Mouse (Mus musculus) hindbrain, embryonic 11.5 days (tissue): ENCODE data around the gene Ak5. TPM values are rescaled to one million over a fixed set of nuclear protein-coding genes. Genes with fewer than 3 reads are reported as not detected.

Experiments
- ATAC-seq: fragments of 200-750 bp; cut with Nextera tagmentation; 2 replicates; pipeline ENCODE4 v1.8.0; 2017; ENCODE audit warnings: mild to moderate bottlenecking, moderate TSS enrichment, moderate library complexity; ENCODE audit not compliant: low FRiP score
- DNase-seq: peaks from one replicate; pipeline ENCODE4 v3.0.0-alpha.2; 2015; ENCODE audit warnings: low spot score
- H3K27ac ChIP-seq: fragments of 300-500 bp; sonication (generic); 2 replicates; pipeline ENCODE4 v1.5.1; 2014; ENCODE audit warnings: mild to moderate bottlenecking, low read depth, low read length
- H3K27me3 ChIP-seq: fragments of 300-500 bp; sonication (generic); 2 replicates; pipeline ENCODE4 v1.6.1; 2014; ENCODE audit warnings: mild to moderate bottlenecking, low read length, moderate library complexity, mixed read lengths; ENCODE audit not compliant: control insufficient read depth, insufficient read depth
- H3K36me3 ChIP-seq: fragments of 300-500 bp; sonication (generic); 2 replicates; pipeline ENCODE4 v1.6.1; 2014; ENCODE audit warnings: mild to moderate bottlenecking, low read length, moderate library complexity, mixed read lengths; ENCODE audit not compliant: control insufficient read depth, insufficient read depth
- H3K4me1 ChIP-seq: fragments of 300-500 bp; sonication (generic); replicated peaks from 2 replicates; pipeline ENCODE4 v1.6.1; 2014; ENCODE audit warnings: low read length, mixed read lengths; ENCODE audit not compliant: control insufficient read depth, insufficient read depth
- H3K4me2 ChIP-seq: fragments of 300-500 bp; sonication (generic); replicated peaks from 2 replicates; pipeline ENCODE4 v1.6.1; 2014; ENCODE audit warnings: mild to moderate bottlenecking, low read depth, low read length
- H3K4me3 ChIP-seq: fragments of 300-500 bp; sonication (generic); 2 replicates; pipeline ENCODE4 v1.5.1; 2014; ENCODE audit warnings: low read depth, low read length
- H3K9ac ChIP-seq: fragments of 300-500 bp; sonication (generic); 2 replicates; pipeline ENCODE4 v1.6.1; 2014; ENCODE audit warnings: low read depth, low read length
- H3K9me3 ChIP-seq: fragments of 300-500 bp; sonication (generic); 2 replicates; pipeline ENCODE4 v1.6.1; 2016; ENCODE audit warnings: low read length; ENCODE audit not compliant: control insufficient read depth
- WGBS: fragments of 180-500 bp; shearing (Covaris S2); extraction: QIAGEN DNeasy Blood & Tissue Kit; methylation state at CpG from one replicate; pipeline ENCODE4 v1.1.7; 2014; 5-methylcytosine and 5-hydroxymethylcytosine counted together
- polyA plus RNA-seq: library from polyadenylated mRNA; unstranded; fragments of >200 nt; fragmentation: Nextera tagmentation; extraction: Ambion mirVana; gene quantifications from 2 replicates; pipeline ENCODE4 v1.2.1, GENCODE M21; 2014

Gene Ak5
- polyA plus RNA-seq, 1 experiment from 2014 or later: 0.51 TPM

- H3K9me3 ChIP-seq: no peaks in the 10 kb centered on the region
- peak overlapping the region; percentile 57 for H3K9ac ChIP-seq
- H3K27me3 ChIP-seq: peaks cover 17% of the 10 kb centered on the region
- peak overlapping the region; percentile 98 for H3K4me2 ChIP-seq
- peak overlapping the region; percentile 55 for H3K4me3 ChIP-seq
- ATAC-seq (peak; percentile 73), DNase-seq (peak; percentile 66)
- H3K36me3 ChIP-seq: no peaks in the 10 kb centered on the region
- under 1% methylated on average over 53 of the region's 82 CpGs for WGBS
- H3K4me1 ChIP-seq: no peaks in the 10 kb centered on the region
- H3K27ac ChIP-seq: no peak overlapping the region
These were observed 576 bp downstream of the Ak5 start for GRCm38 (mm10) chr3:152667356-152668211.

GRCm38 (mm10) chr3:152666991-152667355, 1.2 kb downstream of the Ak5 start:
- no peaks in the 10 kb centered on the region for H3K4me1 ChIP-seq
- DNase-seq (no peak), ATAC-seq (peak; percentile 47)
- under 1% methylated on average over 16 of the region's 16 CpGs for WGBS
- no peak overlapping the region for H3K27ac ChIP-seq
- peaks cover 17% of the 10 kb centered on the region for H3K27me3 ChIP-seq
- H3K9ac ChIP-seq: no peak overlapping the region
- no peaks in the 10 kb centered on the region for H3K36me3 ChIP-seq
- peak overlapping the region; percentile 55 for H3K4me3 ChIP-seq
- H3K9me3 ChIP-seq: no peaks in the 10 kb centered on the region
- peak overlapping the region; percentile 98 for H3K4me2 ChIP-seq

- Histone ChIP-seq H3K4me1 (no peaks in the 10 kb centered on the region), H3K27ac (no peak overlapping the region), H3K36me3 (no peaks in the 10 kb centered on the region), H3K4me3 (no peak overlapping the region), H3K4me2 (no peak overlapping the region), H3K9ac (no peak overlapping the region), H3K9me3 (no peaks in the 10 kb centered on the region), H3K27me3 (no peaks in the 10 kb centered on the region)
- 94% methylated on average over 2 of the region's 2 CpGs for WGBS
- DNase-seq (no peak), ATAC-seq (no peak)
These were observed 9.6 kb downstream of the Ak5 start for GRCm38 (mm10) chr3:152658592-152658991.

DNA sequence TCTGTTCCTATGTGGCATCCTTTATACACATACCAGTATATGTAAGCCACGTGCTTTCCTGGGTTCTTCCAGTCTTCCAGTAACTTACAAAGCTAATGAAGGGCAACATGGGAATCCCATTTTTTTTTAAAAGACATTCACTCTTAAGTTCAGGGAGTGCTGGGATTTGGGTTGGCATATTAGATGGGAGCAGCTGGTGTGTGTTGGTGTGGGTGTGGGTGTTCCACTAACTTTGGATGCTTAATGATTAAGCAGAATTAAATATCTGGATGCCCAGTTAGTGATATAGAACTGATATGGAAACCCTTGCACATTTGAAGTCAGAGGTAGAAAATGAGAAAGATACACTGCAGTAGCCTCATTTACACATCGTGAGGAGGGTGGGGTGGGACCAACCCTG, 16.2 kb downstream of the Ak5 start:
- H3K27ac ChIP-seq: no peak overlapping the region
- DNase-seq: no peak
- H3K4me2 ChIP-seq: no peak overlapping the region
- H3K36me3 ChIP-seq: no peaks in the 10 kb centered on the region
- no peaks in the 10 kb centered on the region for H3K27me3 ChIP-seq
- no peak for ATAC-seq
- H3K4me1 ChIP-seq: no peaks in the 10 kb centered on the region
- no peak overlapping the region for H3K9ac ChIP-seq
- no peak overlapping the region for H3K4me3 ChIP-seq
- no peaks in the 10 kb centered on the region for H3K9me3 ChIP-seq
- 81% methylated on average over 2 of the region's 2 CpGs for WGBS

DNA sequence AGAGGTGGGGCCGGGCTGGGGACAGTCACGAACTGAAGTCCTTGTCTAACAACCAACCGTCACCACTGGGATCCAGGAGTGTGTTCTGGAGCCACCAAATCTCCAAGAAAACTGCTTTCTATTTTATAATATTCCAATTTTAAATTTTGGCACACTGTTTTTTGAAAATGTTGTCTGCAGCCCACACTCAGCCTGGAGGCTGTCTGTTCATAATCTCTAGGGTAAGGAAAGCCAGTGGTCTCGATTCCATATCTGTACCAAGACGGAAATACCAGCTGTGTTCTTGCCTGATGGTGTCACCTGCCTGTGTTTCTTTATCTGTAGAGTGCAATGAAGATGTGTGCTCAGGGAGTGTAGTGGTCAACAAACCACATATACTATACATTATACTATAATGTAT, 23.6 kb downstream of the Ak5 start:
- H3K4me3 ChIP-seq: no peak overlapping the region
- H3K9me3 ChIP-seq: no peaks in the 10 kb centered on the region
- DNase-seq: no peak
- H3K4me1 ChIP-seq: no peaks in the 10 kb centered on the region
- no peak overlapping the region for H3K27ac ChIP-seq
- H3K36me3 ChIP-seq: no peaks in the 10 kb centered on the region
- no peak overlapping the region for H3K4me2 ChIP-seq
- H3K27me3 ChIP-seq: no peaks in the 10 kb centered on the region
- ATAC-seq: no peak
- WGBS: 88% methylated on average over 5 of the region's 5 CpGs
- no peak overlapping the region for H3K9ac ChIP-seq

DNA sequence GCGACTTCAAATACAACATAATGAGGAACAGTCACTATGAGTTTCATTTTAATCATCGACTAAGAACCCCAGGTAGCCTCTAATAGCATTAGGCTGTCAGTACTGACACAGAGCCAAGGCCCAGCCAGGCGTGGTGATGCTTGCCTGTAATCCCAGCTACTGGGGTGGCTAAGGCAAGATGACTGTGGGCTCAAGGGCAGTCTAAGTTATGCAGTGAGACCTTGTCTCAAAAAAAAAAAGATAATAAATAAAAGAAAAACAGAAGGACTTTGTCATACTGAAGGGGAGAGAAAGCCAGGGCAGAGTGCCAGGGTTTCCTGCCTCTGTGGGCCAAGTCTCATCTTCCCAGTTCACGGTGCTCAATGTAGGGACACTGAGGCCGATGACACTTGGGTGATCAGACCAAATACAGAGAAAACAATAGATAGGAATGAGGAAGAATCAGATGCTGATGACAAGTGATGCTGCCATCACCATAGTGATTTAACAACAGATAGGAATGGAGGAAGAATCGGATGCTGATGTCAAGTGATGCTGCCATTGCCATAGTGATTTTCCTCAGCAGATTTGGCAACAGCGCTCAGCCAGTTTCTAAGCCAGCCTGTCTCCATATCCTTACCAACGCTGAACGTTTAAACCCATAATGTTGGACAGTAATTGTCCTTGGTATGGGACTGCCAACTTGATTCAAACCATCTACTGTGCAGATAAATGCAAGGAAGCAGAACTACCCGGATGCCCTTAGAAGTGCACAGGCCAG, 42.9 kb downstream of the Ak5 start:
- no peaks in the 10 kb centered on the region for H3K9me3 ChIP-seq
- DNase-seq (no peak), ATAC-seq (no peak; the same call in 1 of the 2 replicates)
- H3K4me1 ChIP-seq: no peaks in the 10 kb centered on the region
- H3K4me2 ChIP-seq: no peak overlapping the region
- H3K27me3 ChIP-seq: no peaks in the 10 kb centered on the region
- no peak overlapping the region for H3K4me3 ChIP-seq
- 84% methylated on average over 10 of the region's 10 CpGs for WGBS
- H3K27ac ChIP-seq: no peak overlapping the region
- no peak overlapping the region for H3K9ac ChIP-seq
- H3K36me3 ChIP-seq: no peaks in the 10 kb centered on the region

DNA sequence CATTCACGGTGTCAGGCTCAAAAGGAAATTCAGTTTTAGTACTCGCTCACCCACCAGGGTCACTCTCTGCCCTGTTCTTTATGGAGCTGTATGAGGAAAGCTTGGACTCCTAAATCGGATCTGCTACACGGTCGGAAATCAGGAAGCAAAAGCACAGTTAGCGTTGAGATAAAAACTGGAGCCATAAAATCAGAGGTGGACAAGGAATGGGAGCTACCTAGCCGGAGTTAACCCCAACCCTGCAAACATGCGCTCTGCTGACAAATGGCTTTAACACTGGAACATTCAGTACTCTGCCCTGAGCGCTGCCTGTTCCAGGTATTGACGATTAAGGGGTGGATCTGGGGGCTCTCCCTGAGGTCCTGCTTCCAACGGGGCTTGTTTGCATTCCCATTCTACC, 47.6 kb downstream of the Ak5 start:
- Histone ChIP-seq H3K36me3 (no peaks in the 10 kb centered on the region), H3K4me1 (no peaks in the 10 kb centered on the region), H3K9me3 (no peaks in the 10 kb centered on the region), H3K9ac (no peak overlapping the region), H3K4me2 (no peak overlapping the region), H3K4me3 (no peak overlapping the region), H3K27ac (no peak overlapping the region), H3K27me3 (no peaks in the 10 kb centered on the region)
- ATAC-seq (no peak), DNase-seq (no peak)
- 47% methylated on average over 11 of the region's 11 CpGs for WGBS

DNA sequence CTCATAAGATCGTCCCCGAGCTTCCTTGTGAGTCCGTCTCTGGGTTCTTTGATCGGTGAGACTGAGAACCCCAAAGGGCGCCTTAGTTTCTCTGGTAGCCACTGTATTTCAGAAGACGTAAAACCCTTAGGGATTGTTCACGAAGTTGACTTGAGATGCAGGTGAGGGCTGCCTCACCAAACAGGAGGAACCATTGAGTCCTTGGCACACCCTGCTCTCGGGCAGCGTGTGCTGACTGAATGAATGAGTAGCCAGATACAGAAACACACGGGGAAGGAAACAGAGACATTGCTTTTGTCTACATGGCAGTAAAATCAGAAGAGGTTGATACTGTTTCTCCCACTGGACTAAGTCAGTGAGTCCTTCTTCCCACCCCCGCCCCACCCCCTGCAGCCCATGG, 48.1 kb downstream of the Ak5 start:
- no peak for ATAC-seq
- Histone ChIP-seq H3K27ac (no peak overlapping the region), H3K9me3 (no peaks in the 10 kb centered on the region), H3K36me3 (no peaks in the 10 kb centered on the region), H3K4me2 (no peak overlapping the region), H3K4me1 (no peaks in the 10 kb centered on the region), H3K4me3 (no peak overlapping the region), H3K27me3 (no peaks in the 10 kb centered on the region), H3K9ac (no peak overlapping the region)
- WGBS: 79% methylated on average over 11 of the region's 11 CpGs
- DNase-seq: no peak

- ATAC-seq (no peak), DNase-seq (no peak)
- Histone ChIP-seq H3K36me3 (no peaks in the 10 kb centered on the region), H3K4me2 (no peak overlapping the region), H3K9ac (no peak overlapping the region), H3K4me3 (no peak overlapping the region), H3K4me1 (no peaks in the 10 kb centered on the region), H3K9me3 (no peaks in the 10 kb centered on the region), H3K27ac (no peak overlapping the region), H3K27me3 (no peaks in the 10 kb centered on the region)
- 92% methylated on average over 5 of the region's 5 CpGs for WGBS
These were observed 59.1 kb downstream of the Ak5 start for GRCm38 (mm10) chr3:152609076-152609475.
